Mouse (Mus musculus) liver, embryonic 14 days (tissue): ENCODE measurements around the gene Havcr2. TPM values are rescaled to one million over a fixed set of nuclear protein-coding genes. Genes with fewer than 3 reads are reported as not detected.

Experiments used
- polyA plus RNA-seq: library from polyadenylated mRNA; depleted of rRNA; stranded (reverse); fragments of >200 nt; gene quantifications from 2 replicates; pipeline ENCODE4 v1.2.3, GENCODE M21; 2012; rRNA removed

Havcr2 gene
- 0.16 and 0.17 TPM in 2 replicates for polyA plus RNA-seq

DNA sequence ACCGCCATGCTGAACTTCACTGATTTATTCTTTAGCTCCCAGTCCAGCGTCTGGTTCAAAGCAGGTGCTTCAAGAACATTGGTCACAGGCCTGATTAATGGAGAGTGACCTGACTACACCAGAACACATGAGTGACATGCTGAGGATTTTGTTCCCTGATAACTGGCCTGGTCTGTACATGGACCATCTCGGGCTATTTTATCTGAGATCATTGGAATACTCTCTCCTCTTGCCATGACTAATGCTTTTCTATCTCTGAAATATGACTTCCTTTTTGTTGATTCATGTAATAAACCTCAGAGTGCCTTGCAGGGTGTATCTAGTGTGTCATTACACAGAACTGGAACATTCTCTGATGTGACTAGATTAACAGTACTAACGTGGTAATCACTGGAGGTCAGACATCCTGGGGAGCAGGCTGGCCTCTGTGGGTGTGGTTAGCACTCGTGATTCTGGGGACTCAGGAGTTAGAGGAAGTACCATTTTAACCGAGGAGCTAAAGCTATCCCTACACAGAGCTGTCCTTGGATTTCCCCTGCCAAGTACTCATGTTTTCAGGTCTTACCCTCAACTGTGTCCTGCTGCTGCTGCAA, at the start of gene Havcr2:
TSS of gene Havcr2 (plus strand) at position 483 of the 593 bp plus-strand sequence.

DNA sequence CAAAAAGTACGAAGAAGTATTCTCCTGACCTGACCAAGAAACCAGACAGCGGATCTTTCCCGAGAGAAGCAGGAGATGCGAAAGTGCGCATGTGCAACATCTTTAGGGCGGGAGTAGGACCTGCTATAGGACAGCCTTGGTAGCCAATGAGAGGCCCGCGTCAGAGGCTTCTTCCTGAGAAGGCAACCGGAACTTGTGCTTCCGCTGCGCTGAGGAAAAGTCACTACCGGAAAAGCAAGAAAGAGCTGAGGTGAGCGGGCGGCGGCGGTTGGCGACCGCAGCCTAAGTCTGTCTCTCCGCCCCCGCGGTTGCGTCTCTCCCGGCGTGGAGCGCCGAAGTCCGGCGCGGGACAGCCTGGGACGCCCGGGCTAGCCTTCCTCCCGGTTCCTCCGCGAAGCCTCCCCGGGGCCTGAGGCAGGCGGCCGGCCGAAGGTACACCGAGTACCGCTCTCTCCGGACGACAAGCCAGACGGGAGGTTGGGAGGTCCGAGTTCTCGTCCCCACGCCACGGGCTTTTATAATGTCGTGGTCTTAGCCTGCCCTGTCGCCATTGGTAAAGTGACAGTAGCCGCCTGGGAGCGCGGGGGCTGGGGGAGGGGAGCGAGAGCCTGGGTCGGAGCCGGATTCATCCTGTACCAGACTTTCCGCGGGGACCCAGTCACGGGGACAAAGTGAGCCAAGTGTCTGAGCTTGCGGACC, 17.8 kb upstream of the Havcr2 start, which contains the start of gene Med7:
TSS of gene Med7 (plus strand) at position 166 of the 699 bp plus-strand sequence.

DNA sequence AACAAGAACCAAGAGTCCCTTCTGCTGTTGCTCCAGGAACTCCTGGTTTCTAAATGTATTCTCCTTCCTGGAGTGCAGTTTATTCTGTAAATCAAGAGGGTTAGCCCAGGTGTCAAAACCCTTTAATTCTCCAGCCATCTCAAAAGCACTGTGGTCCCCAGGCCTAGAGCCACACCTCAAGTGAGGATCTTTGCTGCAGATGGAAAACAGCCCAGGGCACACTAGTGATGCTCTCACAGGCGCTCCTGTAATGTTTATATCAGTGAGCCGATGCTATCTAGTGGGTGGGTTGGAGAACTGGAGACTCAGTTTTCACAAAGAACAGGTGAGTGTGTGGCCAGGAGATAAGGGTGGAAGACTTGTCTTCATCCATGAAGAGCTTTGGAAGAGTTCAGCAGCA, 69.2 kb downstream of the Havcr2 start, which contains the start of gene Gm12169:
TSS of gene Gm12169 (plus strand) at position 301 of the 400 bp plus-strand sequence.

Other genes starting within 250 kb of the Havcr2 start
- not detected in 2 replicates for gene Fndc9, start 219.4 kb upstream of the Havcr2 start, polyA plus RNA-seq
- 1.2 and 1.9 TPM in 2 replicates for gene Cyfip2, start 142.1 kb upstream of the Havcr2 start, polyA plus RNA-seq
- 0.03 and 0.05 TPM in 2 replicates for gene Itk, start 65.4 kb upstream of the Havcr2 start, polyA plus RNA-seq
- gene Fam71b, start 58.4 kb upstream of the Havcr2 start, polyA plus RNA-seq, result 0.02 TPM in 2 replicates
- 28.9 and 30.9 TPM in 2 replicates for gene Med7, start 18.0 kb upstream of the Havcr2 start, polyA plus RNA-seq
- gene Gm12169, start 69.3 kb downstream of the Havcr2 start, polyA plus RNA-seq, result not detected in 2 replicates
- not detected in 2 replicates for gene BC053393, start 116.6 kb downstream of the Havcr2 start, polyA plus RNA-seq
- not detected in 2 replicates for gene Dppa1, start 174.3 kb downstream of the Havcr2 start, polyA plus RNA-seq